Mouse (Mus musculus): ENCODE measurements around the gene Zbtb42.

Zbtb42 gene

GRCm38 (mm10) chr12:112683351-112683750 lies 4.7 kb downstream of the Zbtb42 start:
- no peak for DNase-seq (ENCODE audit: low read depth, low spot score)

- no peak for DNase-seq (ENCODE audit: low read depth, low spot score)
Observed at GRCm38 (mm10) chr12:112688458-112688857, 9.8 kb downstream of the Zbtb42 start.

DNA sequence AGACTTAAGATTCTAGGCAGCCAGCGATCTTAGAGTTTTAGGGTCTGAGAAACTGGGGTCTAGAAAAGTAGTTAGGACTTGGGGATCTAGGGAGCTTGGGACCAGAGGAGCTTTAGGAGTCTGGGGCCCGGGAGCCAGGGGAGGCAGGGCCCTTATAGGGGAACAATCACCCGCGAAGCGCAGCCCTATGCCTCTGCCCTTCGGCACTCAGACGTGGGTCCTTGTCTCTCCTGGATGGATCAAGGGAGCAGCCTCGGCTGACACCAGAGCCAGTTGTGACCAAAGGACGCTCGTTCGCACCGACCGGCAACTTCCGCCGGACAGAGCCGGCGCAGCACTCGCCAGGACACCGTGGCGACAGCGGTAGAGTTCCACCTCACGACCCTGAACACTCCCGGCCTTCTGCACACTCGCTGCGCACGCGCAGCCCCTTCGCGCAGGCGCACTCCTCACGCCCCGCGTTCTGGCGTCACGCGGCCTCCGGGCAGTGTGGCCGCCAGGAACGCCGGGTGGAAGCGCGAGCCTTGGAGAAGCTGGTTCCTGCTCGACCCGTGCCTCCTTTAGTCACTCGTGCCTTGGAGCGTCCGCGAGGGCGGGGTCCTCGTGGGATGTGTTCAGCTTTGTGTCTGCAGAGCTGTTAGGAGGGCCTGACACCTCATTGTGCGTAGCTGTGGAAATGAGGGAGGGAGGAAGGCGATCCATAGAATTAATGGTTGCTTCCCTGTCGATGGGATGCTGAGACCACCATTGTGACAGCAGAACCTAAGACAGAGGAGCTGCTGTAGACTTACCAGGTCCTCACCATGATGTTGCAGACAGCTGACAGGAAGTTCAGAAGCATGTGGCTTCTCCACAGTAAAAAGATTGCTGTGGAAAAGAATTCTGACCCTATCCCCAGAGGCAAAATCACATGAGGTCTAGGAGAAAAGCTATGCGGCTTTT lies 14.8 kb downstream of the Zbtb42 start:
- DNase-seq (ENCODE audit: low read depth, low spot score), result peak; percentile 56

DNA sequence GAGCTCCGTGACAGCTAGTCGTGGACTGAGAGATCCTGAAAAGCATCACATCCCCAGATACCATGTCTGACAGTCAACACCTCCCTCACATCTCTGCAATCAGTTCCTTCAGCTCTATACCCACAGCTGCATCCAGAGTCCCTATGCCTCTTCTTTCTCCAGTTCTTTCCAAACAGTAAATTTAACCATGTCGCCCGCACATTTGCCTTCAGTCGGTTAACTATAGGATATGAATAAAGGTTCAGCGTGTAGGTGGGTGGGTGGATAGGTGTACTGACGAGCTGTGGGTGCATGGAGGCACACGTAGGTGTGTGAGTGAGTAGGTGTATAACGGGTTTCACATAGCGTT lies 15.5 kb downstream of the Zbtb42 start:
- DNase-seq (ENCODE audit: low read depth, low spot score), result no peak

- DNase-seq (ENCODE audit: low read depth, low spot score), result no peak
Observed at GRCm38 (mm10) chr12:112696806-112697425, 18.3 kb downstream of the Zbtb42 start.

DNA sequence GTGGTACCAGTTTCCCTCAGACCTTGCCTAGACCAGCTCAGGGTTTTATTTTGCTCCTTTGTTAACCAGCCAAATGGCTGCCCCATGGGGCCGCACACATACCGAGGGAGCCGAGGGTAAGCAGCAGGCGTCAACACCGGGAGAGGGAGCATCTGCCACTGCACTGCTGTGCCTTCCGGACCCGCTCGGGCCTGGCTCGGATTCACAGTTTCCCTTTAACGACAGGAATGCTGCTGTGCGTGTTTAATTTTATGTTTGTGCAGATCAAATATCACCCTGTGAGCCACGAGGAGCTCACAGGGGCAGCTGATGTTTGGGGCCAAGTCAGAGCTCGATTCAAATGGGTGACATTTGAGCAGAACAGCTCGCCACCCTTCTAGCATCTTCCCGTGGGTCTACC lies 21.9 kb downstream of the Zbtb42 start:
- DNase-seq (ENCODE audit: low read depth, low spot score), result no peak

GRCm38 (mm10) chr12:112702374-112703320 lies 24.0 kb downstream of the Zbtb42 start:
- no peak for DNase-seq (ENCODE audit: low read depth, low spot score)

GRCm38 (mm10) chr12:112706704-112707572 lies 28.3 kb downstream of the Zbtb42 start:
- DNase-seq (ENCODE audit: low read depth, low spot score), result peak; percentile 26

DNA sequence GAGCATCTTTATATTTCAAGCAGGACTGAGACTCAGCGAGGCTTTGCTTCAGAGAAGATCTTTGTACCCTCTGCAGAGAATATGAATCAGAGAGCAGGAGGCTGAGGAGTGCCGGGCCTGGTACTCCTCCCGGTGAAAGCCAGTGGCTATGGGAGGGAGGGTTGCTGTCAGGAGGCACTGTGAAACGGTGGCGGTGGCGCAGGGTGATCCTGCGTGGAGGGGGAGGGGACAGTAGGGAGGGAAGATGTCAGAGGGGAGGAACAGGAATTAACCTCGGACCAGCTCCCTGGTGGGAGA lies 28.9 kb downstream of the Zbtb42 start:
- DNase-seq (ENCODE audit: low read depth, low spot score), result no peak

DNA sequence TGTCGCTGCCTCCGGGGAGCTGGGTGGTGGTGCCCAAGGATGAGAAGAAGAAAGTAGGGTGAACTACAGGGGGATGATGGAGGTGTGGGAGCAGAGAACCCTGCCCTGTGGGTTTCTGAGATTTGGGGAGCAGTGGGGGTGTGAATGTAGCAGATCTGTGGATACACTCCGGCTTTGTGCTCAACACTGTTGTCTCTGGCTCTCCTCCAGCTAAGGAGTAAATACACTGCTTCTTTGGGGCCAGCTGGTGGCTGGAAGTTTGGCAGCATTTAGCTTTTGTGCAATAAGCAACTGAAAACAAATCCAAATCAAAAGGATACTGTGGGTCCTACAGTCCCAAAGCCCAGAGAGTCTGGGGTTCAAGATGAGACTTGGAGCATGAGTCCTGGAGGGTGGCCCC lies 35.4 kb downstream of the Zbtb42 start:
- DNase-seq (ENCODE audit: low read depth, low spot score), result no peak

DNA sequence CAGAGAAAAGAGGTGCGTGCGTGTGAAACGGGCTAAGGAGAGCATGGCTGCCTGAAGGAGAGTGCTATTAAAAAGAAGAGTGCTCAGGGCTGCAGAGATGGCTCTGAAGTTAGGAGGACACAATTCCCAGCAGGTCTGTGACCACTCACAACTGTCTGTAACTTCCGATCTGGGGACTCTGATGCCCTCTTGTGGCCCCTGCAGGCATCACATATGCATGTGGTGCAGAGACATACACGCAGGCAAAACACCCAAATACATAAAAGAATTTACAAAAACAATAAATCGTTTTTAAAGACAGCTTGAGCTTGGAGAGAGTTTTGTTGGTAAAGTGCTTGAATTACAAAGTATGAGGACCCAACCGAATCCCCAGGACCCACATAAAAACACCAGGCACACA lies 38.5 kb downstream of the Zbtb42 start:
- DNase-seq (ENCODE audit: low read depth, low spot score), result no peak

- DNase-seq (ENCODE audit: low read depth, low spot score), result no peak
Observed at GRCm38 (mm10) chr12:112718995-112719394, 40.4 kb downstream of the Zbtb42 start.

- DNase-seq (ENCODE audit: low read depth, low spot score), result no peak
Observed at GRCm38 (mm10) chr12:112720216-112720615, 41.6 kb downstream of the Zbtb42 start, which contains the start of gene Cep170b. Cep170b (plus strand) TSS chr12:112720455.

DNA sequence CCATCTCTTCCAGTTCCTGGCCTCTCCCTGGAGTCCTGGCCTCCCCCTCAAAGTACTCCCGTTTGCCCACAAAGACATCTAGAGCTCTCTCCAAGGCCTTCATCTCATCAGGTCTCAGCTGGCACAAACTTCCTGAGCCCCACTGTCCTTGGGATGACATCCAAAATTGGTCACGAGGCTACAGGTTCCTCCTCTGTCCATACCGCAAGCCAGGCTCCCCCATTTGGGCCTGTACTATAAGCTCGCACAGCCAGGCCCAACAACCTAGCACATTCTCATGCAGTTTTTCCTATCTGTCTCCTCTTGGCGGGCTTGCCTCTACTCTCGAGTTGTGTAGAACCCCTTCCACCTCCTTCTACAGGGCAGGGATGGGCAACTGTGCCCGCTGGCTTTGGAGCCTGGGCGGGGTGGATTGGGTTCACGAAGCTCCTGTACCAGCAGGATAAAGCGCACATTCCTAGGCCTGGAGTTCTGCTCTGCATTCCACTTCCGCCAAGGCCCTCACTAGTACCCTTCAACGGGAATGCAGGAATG lies 42.3 kb downstream of the Zbtb42 start:
- DNase-seq (ENCODE audit: low read depth, low spot score), result no peak

- DNase-seq (ENCODE audit: low read depth, low spot score), result no peak
Observed at GRCm38 (mm10) chr12:112721424-112722239, 43.0 kb downstream of the Zbtb42 start.

DNA sequence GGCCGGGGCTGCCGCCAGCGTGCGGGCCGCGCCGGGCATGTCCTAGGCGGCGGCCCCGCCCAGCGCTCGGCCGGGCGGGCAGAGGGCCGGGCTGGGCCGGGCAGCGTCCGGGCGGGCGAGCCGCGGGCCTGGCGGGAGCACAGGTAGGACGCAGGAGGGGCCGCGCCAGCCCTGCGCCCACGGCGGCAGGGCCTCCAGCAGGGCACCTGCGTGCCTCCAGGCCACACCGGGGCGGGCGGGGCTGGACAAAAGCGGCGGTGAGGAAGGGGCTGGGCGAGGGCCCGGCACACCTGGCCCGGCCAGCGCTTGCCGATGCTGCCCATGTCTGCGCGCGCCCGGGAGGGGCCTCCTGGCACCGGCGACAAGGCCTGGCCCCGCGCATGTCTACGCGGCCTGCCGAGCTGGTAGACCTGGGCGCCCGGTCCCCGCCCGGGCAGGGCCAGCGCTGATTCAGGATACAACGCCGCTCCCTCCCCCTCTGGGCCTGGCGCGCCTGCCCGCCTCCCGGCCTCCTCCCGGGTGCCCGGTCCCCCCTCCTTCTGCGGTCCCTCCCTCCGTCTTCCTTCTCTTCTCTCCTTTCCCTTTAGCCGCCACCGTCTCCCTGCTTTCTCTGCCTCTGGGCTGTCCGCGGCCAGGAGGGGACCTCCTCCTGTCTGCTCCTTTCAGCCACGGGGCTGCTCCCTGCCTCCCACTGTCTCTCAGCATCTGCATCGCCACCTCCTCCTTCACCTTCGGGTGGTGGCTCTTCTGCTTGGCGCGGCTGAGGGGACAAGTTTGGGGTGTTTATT lies 43.8 kb downstream of the Zbtb42 start:
- no peak for DNase-seq (ENCODE audit: low read depth, low spot score)

GRCm38 (mm10) chr12:112723028-112723330 lies 44.4 kb downstream of the Zbtb42 start:
- DNase-seq (ENCODE audit: low read depth, low spot score), result no peak

DNA sequence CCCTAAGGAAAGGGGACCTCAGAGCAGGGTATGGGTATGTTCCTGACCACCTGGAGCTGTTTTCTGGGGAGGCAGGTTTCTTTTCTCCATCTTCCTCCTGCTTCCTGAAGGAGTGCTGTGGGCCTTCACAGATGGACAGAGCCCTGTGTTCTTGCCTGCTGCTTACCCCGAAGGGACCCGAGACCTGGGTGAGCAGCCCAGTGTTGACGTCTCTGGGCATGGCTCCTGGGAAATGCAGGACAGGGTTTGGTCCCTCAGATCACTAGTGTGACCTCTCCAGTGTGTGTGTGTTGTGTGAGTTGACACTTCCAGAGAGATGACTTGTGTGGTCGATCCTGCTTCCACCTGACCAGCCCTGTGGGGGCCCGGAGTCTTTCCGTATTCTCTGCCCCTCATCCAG lies 44.8 kb downstream of the Zbtb42 start:
- no peak for DNase-seq (ENCODE audit: low read depth, low spot score)

DNA sequence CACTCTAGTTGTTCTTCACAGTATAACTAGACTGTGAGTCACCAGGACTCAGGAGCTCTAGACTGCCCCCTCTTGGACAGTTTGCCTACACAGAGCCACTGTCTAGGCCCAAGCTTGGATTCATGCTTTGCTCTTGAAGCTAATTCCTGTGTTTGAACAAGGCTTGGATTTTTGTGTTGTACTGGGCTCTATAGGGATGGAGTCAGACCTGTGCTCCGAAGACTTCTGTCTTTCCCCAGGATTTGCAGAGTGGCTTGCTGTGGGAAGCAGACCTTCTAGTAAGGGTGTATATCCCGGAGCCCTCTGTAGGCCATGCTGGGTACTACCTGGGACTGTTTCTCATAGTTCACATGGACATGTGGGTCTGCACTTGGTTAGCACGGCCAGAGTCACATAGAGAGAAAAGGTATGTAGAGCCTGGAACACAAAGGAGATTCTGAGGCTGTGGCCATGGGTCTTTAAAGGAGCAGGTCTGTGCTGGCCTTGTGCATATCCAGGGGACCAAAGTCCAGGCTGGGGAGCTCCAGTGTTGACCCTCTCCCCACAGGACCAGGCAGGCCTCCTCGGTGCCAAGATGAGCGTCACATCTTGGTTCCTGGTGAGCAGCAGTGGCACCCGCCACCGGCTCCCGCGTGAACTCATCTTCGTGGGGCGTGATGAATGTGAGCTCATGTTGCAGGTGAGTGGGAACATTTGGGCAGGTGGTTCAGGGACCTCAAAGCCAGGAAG lies 45.6 kb downstream of the Zbtb42 start:
- no peak for DNase-seq (ENCODE audit: low read depth, low spot score)

All from c-Kit-negative CD71-positive TER-119-positive erythroid progenitor cells, embryonic 14.5 days (primary cell).